Mouse (Mus musculus): Measurements from ENCODE around the gene Zmynd15. TPM values are rescaled to one million over a fixed set of nuclear protein-coding genes. Genes with fewer than 3 reads are reported as not detected.
A peak's percentile ranks its signal among the peaks of the same experiment; 100 is the strongest.
"Not testable (repeated sequence)": the region's sequence is repeated elsewhere in the genome, so short reads cannot be mapped to it uniquely, and the experiment has no call there.

Zmynd15 gene
- not detected in 2 replicates for total RNA-seq (2017)

DNA sequence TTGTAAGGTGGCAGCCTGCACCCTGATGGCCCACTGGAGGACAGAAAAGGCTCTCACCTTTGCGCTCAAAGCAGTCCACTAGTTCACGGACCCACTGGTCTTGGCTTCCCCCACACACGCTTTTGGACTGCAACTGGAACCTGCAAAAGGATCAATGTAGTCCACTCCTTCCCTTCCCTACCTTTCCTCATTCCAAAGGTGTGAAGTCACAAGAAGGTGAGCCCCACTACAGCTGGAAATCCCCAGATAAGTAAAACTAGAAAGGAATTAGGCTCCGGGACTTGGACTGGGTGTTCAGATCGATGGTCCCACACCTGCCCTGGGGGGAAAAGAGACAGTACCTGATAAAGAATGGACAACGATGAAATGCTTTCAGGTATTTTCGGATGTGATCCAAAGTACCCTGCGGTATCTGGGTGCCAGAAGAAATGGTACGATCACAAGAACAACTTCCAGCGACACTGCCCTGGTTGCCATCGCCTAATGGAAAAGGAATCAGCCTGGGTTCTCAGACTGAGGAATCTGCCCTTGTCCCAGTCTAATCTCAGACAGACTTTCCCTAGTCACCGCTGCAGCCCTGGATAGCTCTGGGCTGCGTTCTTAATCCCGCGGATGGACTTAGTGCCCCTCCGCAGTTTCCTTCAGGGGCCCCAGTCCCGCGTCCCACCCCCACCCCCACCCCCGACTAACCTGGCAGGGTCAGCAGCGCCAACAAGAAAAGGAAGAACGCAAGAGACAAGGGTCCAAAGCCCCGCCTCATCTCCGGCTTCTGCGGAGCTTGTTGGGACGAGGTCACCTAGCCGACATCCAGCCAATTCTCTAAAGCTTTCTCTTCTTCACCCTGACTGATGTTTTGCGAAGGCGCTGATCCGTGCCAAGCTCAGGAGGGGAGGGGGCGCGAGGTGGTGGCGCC, at the start of gene Zmynd15:
Gene Zmynd15, plus strand, starts transcription at position 746 of the 913 bp plus-strand sequence.
- ATAC-seq (replicated peaks; ENCODE audit: low read depth, poor library complexity, severe bottlenecking) = no peak

DNA sequence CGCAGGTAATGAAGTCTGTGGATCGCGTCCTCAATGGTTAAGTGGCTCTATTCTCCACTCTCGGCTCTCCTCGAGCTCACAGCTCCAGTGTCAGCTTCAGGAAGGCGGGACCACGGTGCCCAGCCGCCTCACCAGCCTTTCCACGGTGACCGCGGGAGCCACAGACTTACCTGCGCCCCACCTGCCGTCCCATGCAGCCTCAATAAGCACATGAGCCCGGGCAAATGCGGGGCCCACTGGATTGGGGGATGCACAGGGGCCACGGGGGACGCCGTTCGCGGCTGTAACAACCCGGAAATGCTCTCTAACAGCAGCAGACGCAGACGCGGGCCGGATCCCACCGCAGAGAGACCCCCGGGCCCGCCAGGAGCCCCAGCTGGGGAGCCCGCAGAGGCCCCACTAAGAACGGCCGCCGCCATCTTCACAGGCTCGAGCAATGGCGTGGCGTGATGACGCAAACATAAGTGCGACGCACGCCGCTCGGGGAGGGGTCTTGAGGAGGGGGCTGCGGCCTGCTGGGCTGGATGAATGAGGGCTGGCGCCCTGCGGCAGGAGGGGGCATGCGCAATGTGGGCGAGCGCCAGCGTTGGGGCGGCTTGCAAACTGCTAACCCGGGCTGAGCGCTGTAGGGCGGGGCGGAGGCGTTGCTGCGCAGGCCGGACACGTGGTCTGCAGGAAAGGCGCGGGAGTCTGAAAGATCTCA, 49.5 kb upstream of the Zmynd15 start, which contains the start of gene Pelp1:
Gene Pelp1, minus strand, starts transcription at position 438 of the 703 bp plus-strand sequence.
- peak; percentile 94 for ATAC-seq (replicated peaks; ENCODE audit: low read depth, poor library complexity, severe bottlenecking)

DNA sequence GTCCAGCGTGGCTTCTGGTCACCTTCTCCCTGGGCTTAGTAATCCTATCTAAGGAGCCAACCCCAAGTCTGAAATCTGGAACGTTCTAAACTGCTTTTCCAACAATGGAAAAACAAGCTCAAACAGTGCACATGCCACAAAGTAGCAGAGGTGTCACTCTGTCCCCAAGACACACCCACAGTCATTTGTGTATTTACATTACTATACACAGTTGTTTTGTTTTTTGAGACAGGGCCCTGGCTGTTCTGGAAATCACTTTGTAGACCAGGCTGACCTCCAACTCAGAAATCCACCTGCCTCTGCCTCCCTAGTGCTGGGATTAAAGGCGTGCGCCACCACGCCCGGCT, 49.0 kb upstream of the Zmynd15 start:
- peak; percentile 24; the same call in 1 of the 2 replicates for ATAC-seq (replicated peaks; ENCODE audit: low read depth, poor library complexity, severe bottlenecking)

DNA sequence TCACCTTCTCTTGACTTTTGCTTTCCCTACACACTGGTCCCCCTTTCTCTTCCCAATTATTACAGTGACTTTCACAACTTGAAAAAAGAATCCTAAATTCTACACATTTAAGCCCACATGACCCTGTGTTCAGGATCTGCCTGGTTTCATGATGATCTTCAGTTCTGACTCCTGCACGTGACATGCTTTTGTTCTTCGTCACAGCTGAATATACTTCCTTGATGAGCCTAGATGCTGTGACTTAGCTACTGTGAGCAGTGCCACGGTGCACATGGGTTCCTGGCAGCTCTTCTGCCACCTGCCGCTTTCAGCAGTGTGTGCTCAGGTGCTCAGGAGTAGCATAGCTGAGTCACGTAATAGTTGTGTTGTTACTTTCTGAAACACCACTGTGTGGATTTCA, 46.6 kb upstream of the Zmynd15 start:
- ATAC-seq (replicated peaks; ENCODE audit: low read depth, poor library complexity, severe bottlenecking) = no peak

DNA sequence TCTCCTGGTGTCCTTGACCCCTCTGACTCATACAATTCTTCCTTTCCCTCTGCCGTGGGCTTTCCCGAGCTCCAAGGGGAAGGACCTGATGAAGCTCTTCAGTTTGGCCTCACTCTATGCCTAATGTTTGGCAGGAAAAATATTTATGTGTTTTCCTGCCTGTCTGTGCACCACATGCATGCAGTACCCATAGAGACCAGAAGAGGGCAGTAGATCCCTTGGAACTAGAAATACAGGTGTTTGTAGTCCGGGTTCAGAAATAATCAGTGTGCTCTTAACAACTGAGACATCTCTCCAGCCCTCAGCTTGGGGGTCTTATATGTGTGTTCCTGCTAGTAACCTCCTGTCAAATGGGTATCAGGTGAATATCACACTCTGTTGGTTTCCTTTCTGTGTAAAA, 45.3 kb upstream of the Zmynd15 start:
- 0 out of 2 replicates have a peak, but pooled peaks have one; percentile 24 for ATAC-seq (replicated peaks; ENCODE audit: low read depth, poor library complexity, severe bottlenecking)

DNA sequence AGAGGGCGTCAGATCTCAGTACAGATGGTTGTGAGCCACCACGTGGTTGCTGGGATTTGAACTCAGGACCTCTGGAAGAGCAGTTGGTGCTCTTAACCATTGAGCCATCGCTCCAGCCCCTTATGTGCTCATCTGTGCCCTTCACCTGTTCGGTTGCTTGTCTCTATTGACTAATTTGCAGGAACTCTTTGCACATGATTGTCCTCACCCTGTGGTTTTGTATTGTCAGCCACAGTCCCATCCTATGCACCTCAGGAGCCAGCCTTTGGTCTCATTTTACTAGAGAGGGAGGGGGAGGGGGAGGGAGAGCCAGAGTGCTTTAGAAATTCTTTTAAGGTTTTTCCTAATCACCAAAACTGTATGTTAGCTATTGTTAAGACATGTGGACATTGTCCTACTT, 41.0 kb upstream of the Zmynd15 start:
- no peak for ATAC-seq (replicated peaks; ENCODE audit: low read depth, poor library complexity, severe bottlenecking)

DNA sequence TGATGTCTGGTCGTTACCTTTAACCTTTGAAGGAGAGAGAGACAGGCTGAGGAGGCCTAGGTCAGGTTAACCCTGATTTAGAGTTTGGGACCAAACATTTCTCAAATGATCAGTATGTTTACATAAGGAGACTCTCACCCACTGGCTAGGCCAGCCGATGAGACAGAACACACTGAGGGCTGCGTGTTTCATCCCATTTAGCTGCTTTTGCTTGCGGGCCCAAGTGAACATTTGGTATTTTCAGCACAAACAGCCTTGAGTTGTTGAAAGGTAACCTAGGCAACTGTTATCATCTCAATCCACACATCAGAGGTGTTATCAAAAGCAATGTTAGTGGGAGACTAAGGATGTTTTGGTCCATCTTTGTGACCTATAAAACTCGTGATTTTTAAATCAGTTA, 39.7 kb upstream of the Zmynd15 start:
- no peak for ATAC-seq (replicated peaks; ENCODE audit: low read depth, poor library complexity, severe bottlenecking)

DNA sequence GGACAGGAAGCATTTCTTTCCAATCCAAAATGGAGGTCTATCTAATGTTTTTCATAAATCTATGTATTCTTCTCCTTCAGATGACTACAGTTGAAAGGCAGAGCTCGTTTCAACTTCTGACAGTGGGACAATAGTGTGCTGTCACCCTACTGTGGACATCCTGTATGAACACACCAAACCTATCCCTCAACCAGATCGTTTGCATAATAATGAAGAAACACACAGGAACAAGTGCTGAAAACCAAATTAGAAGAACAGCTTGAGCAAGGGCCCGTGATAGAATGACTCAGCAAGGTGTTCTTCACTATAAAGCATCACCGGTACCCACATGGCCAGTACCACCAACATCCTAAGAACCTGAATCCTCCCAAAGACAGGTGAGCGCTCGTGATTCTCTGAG, 32.6 kb upstream of the Zmynd15 start:
- not testable (repeated sequence) for ATAC-seq (replicated peaks; ENCODE audit: low read depth, poor library complexity, severe bottlenecking)

DNA sequence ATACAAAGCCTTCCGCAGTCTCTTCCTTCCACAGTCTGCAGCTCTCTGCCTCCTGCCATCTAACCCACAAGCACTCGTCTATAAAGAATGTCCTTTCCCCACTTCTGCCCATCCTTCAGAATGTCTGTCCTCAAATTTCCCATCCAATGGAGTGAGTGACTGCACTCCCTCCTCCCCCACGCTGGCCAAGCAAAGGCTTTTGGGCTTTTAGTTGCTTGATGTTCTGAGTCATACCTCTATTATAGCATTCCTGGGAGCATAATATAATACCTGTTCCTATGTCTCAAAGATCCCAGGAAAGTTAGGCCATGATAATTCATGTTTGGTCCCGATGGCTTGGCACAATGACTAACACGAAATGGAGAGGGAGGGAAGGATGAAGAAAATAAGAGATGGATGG, 27.7 kb upstream of the Zmynd15 start:
- no peak for ATAC-seq (replicated peaks; ENCODE audit: low read depth, poor library complexity, severe bottlenecking)

DNA sequence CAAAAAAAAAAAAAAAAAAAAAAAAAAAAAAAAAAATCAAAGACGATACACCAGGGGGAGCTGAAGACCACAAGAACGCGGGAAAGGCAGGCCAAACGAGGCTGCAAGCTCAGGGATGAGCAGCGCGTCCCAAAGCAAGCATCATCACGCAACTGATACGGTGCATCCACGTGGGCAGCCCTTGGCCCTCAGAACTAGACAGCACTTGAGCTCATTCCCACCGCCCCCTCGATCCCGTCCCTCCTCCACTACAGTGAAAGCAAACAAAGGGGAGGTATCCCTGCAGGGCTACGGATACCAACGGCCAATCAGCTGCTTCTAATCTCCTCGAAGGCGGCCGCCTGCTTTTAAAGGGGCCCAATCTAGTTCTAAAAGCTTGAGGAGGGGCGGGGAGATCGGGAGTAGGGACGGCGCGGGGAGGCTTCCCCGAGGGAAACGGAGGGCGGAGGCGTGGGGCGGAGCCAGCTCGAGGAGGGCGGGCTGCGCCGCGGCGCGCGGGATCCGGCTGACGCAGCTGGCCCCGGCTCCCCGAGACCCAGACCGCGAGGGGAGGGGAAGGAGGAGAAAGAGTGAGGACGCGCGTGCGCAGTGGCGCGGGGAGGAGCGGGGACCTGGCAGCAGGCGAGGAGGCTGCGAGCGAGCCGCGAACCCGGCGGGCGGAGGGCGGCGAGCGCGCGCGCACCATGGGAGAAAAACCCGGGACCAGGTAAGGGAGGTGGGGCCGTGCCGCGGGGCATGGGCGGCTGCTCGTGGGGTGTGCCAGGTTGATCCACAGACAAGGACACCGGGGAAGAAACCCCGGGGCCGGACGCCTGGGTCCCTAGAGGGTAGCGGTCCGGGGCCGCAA, 27.0 kb upstream of the Zmynd15 start, which contains the start of gene Arrb2:
Gene Arrb2, plus strand, starts transcription at position 588 of the 847 bp plus-strand sequence.
- peak; percentile 81 for ATAC-seq (replicated peaks; ENCODE audit: low read depth, poor library complexity, severe bottlenecking)

DNA sequence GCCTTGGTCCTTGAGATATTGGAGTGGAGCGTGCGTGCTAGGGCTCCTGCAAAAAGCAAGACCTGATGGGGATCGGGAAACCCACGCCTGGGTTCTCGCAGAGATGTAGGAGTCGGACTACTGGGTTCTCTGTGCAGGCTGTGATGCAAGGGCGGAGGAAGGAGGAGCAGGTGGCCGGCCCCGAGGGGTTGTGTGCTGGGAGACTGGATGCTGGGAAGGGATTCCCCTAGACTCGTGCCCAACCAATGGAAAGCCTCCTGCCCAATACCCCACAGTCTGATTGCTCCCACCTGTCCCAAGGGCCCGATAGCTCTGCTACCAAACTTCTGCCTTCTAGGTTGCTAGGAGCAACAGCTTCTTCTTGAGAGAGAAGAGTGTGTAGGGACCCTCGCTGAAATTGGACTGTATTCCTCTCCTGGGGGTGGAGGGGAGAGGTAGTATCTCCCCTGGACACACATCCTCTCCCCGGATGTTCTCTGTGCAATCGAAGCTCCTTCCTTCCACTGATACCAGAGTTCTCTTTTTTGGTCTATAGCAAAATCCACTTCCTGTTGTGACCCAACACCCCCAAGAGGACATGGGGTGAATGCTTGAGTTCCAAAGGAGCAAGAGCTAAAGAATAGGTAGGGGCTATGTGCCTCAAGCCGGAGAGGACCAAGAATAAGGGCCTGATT, 26.2 kb upstream of the Zmynd15 start:
- peak; percentile 33 for ATAC-seq (replicated peaks; ENCODE audit: low read depth, poor library complexity, severe bottlenecking)

DNA sequence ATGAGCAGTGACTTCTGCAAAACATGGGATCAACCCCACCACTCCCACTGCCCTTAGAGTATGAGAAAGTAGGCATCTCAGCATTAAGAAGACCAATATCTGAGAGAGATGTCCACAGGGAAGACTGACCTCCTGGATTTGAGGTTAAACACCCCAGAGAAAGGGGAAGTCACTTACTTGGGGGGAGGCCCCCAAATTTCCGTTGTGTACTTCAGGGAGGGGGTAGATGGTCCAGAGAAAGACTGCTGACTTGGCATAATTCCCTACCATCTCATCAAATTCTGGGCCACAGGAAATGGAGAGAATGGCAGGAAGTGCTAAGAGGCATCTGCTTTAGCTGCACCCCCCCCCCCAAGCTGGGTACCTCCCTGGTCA, 25.7 kb upstream of the Zmynd15 start:
- peak; percentile 4 for ATAC-seq (replicated peaks; ENCODE audit: low read depth, poor library complexity, severe bottlenecking)

DNA sequence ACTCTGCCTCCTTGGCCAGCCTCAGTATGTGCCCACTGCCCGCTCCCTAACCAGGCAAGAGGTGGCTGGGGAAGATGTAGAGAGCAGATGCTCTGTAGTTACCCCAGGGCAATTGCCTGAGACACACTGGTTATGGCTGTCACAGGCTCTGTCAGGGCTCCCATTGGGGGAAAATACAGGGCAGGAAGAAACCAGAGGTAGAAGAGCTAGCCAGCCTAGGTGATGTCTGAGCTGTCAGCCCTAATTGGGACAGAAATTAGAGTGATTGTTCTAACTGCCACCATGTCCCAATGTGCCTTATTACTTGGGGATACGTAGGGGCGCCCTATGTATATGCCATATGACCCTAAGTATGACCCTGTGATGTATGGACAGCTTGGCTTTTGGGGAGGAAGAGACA, 25.3 kb upstream of the Zmynd15 start:
- no peak for ATAC-seq (replicated peaks; ENCODE audit: low read depth, poor library complexity, severe bottlenecking)

DNA sequence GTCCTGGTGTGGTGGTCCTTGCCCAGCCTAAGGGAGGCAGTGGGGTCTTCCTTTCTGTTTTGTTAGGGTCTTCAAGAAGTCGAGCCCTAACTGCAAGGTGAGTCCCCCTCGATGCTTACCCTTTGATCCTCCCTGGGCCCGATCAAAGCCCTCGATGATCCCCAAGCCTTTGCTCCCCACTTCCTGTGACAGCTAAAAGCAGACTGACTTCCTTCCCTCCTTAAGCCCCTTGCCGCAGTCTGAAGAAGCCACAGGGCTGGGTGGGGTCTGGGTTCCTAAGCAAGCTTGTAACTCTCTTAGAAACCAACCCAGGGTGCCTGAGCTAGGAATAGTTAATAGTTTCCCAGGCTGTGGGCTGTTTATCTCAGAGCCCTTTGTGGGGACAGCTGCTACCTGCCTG, 23.8 kb upstream of the Zmynd15 start:
- no peak for ATAC-seq (replicated peaks; ENCODE audit: low read depth, poor library complexity, severe bottlenecking)

DNA sequence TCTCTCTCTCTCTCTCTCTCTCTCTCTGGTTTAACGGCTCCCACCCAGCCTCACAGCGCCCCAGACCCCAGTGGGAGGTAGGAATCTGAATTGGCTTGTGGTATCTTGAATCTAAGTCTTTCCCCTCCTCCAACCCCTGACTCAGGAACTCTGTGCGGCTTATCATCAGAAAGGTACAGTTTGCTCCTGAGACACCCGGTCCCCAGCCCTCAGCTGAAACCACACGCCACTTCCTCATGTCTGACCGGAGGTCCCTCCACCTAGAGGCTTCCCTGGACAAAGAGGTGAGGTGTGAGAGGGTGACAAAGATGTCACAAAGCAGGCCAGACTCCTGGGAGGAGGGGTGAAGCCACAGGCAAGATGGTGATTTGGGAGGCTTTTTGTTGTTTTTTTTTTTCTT, 21.8 kb upstream of the Zmynd15 start:
- ATAC-seq (replicated peaks; ENCODE audit: low read depth, poor library complexity, severe bottlenecking) = no peak

DNA sequence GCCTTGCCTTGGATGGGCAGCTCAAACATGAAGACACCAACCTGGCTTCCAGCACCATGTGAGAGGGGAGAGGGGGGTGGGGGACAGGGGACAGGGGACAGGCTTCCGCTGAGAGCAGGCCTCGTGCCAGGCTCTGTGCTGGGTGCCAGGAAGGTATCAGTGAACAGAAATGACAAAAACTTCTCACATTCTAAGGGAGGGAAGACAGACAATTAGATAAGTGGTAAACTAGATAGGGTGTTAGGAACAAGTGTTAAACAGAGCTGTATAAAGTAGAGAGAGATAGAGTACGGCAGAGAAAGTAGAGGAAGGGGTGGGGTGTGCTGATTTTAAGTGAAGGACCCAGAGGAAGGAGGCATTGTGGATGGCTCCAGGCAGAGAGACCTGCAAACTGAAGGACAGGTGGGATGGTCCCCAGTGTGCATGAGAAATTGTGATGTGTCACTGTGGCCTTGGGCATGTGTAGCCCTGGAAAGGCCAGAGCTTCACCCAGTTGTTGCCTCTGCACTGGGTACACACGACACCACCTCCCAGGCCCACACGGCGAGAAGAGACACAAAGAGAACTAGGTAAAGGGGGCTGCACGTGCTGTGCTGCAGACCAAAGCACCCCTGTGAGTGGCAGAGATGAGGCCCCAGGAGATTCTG, 20.4 kb upstream of the Zmynd15 start:
- ATAC-seq (replicated peaks; ENCODE audit: low read depth, poor library complexity, severe bottlenecking) = no peak

DNA sequence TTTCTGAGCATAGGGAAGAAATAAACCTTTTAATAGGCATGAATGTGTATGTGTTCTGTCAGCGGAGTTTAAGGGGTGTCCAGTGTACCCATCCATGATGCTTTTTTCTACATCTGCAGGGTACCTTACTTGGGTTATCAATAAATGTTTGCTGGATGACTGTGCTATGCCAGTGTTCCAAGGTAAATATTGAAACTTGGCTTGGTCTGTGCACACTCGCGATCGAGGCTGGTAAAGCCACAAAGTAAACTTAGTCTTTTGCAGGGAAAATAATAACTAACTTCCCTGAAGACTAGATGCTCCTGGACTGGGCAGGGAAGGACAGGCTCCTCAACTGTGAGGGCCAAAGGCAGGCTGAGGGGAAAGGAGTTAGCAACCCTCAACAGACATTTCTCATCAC, 18.6 kb upstream of the Zmynd15 start:
- no peak for ATAC-seq (replicated peaks; ENCODE audit: low read depth, poor library complexity, severe bottlenecking)

DNA sequence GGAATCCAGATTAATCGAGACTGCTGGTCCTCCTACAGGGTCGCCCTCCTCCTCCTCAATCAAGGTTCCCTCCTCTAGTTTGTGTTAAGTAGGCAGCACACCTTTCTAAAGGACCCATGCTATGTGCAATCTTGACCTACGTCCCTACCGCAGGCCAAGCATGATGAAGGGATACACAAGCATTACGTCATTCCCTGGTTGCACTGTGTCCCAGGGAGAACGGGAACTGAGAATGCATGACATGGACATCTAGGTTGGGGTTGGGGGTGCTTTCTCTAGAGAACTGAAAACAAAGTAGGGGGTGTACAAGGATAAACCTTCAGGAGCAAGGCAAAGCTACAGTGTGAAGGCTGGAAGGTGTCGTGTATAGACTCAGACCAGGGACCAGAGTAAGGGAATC, 17.4 kb upstream of the Zmynd15 start:
- no peak for ATAC-seq (replicated peaks; ENCODE audit: low read depth, poor library complexity, severe bottlenecking)

DNA sequence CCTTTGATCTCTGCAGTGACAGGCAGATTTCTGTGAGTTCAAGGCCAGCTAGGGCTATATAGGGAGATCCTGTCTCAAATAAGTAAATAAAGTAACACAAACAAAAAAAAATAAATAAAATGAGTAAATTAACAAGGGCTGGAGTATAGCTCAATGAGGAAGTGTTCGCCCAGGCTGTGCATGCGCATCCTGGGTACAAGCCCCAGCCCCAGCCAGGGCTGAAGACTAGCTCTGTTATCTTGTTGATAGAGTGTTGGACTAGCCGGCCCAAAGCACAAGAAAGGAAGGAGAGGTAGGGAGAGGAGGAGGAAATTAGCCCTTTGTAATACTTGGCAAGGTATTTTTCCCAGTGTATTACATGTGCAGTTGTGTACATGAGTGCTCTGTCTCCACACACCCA, 15.3 kb upstream of the Zmynd15 start:
- ATAC-seq (replicated peaks; ENCODE audit: low read depth, poor library complexity, severe bottlenecking) = no peak
